Mouse (Mus musculus) central nervous system, embryonic 18 days (tissue): Measurements from ENCODE around the gene Ccdc181. TPM values are rescaled to one million over a fixed set of nuclear protein-coding genes. Genes with fewer than 3 reads are reported as not detected.

Experiments used
- polyA plus RNA-seq: library from polyadenylated mRNA; depleted of rRNA; stranded (reverse); fragments of >200 nt; gene quantifications from 2 replicates; pipeline ENCODE4 v1.2.3, GENCODE M21; 2012; rRNA removed

Gene Ccdc181
- polyA plus RNA-seq = 14.9 and 17.5 TPM in 2 replicates

DNA sequence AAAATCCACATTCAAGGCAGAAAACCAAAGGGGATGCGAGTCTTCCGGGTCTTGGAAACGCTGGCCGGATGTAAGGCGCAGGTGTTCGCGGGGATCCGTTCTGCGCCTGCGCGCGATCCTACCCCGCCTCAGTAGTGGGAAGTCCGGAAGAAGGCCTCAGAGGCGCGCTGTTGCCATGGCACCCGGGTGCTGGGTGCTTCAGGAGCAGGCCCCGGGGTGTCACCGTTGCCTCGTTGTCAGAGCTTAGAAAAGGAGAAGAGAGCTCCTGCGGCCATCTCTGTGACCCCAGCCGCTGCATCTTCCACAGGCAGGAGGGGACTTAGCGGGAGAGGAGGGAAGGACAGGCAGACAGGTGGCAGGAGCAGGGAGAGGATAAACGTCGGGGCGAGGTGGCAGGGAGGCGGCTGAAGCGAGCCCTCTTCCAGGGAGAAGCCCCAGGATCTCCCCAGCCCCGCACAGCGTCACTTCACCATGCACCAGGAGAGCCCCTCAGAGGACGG lies at the start of gene Ccdc181:
Gene Ccdc181 (plus strand): TSS at position 131 of the 500 bp plus-strand sequence.

DNA sequence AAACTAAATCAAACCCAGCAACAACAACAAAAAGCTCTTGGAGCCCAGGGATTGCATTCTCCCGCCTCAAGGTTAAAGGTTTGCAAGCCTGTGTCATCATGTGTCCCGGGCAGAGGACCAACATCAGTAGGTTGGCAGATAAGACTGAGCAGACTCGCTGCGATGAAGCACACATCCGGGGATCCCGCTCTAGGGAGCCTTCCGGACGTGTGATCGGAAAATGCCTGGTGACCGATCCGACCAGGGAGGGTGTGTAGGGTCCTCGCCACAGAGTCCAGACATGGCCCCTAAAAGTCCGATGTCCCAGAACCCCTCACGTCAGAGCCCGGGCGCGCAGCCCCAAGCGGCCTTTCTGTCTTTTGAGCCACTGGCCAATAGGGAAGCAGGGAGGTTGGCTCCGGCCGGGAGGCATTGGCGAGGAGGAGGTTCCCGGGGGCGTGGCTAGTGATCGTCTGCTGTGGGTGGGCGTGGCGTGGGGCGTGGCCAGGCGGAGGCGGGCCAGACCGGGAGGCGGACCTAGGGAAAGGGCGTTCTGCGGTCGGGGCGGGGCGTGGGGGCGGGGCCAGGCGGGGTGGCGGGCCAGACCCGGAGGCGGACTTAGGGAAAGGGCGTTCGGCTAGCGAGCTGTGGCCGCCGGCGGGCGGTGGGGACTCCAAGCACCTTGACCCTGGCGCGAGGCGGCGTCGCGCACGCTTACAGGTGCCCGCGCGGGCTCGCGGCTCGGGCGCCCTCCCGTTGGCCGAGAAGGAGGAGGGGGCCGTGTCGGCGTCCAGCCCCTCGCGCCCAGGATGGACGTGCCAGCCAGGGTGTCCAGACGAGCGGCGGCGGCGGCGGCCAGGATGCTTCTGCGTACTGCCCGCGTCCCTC lies 26.7 kb upstream of the Ccdc181 start, which contains the start of gene Slc19a2:
Gene Slc19a2 (plus strand): TSS at position 582 of the 867 bp plus-strand sequence.

DNA sequence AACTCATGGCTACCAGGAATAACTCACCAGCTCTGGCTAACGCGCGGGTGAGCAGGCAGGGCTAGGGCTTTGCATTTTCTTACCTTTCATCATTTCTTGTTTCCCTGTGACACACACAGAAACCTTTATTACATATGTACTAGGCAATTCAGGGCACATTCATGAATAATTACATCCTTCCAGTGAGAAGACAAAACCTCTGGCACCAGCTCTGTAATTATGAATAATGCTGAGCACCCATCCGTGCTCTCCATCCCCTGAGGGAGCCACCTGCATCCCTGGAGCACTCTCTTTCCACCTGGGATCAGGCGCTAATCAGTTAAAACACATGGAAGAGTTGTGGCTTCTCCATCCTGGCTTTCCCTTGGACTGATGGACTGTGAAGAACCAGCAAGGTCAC lies 28.4 kb downstream of the Ccdc181 start, which contains the start of gene Nme7:
Gene Nme7 (plus strand): TSS at position 301 of the 400 bp plus-strand sequence.

DNA sequence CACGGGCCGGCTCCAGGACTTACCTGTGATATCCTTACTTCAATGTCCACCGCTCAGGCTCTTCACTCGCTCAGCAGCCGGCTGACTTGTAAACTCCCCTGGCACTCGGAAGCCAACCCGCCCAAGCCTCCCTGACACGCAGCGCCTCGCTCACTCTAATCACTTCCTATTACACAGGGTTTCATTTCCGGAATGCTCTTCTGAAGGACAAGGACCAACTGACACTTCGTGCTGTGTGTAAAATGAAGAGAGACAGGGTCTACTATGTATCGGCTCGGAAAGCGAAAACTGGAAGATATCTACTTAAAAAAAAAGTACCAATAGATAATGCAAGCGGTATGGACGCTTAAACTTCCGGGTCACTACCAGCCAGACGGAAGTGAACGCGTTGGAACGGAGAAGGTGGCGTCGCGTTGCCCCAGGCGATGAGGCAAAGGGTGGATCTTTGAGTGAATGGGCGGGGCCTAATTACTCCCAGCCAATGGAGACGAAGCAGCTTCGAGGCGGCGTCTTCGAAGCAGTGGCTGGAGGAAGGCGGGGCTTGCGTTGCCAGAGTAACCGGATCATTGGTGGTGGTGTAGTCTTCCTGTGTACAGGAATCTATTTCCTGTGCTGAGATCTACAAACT lies 31.9 kb downstream of the Ccdc181 start, which contains the start of gene Blzf1:
Gene Blzf1 (minus strand): TSS at position 366 of the 628 bp plus-strand sequence.

Other genes with a start within 250 kb of the Ccdc181 start
- gene Sele, start 227.4 kb upstream of the Ccdc181 start, polyA plus RNA-seq = 0.03 TPM in 2 replicates
- 0.14 and 0.25 TPM in 2 replicates for gene Sell, start 213.6 kb upstream of the Ccdc181 start, polyA plus RNA-seq
- 0.08 and 0.16 TPM in 2 replicates for gene Selp, start 160.3 kb upstream of the Ccdc181 start, polyA plus RNA-seq
- gene F5, start 123.7 kb upstream of the Ccdc181 start, polyA plus RNA-seq = 0.14 and 0.20 TPM in 2 replicates
- 7.9 and 8.0 TPM in 2 replicates for gene Slc19a2, start 26.5 kb upstream of the Ccdc181 start, polyA plus RNA-seq
- gene Nme7, start 28.5 kb downstream of the Ccdc181 start, polyA plus RNA-seq = 19.3 and 19.5 TPM in 2 replicates
- gene Blzf1, start 31.9 kb downstream of the Ccdc181 start, polyA plus RNA-seq = 14.3 and 16.7 TPM in 2 replicates
- gene Atp1b1, start 182.8 kb downstream of the Ccdc181 start, polyA plus RNA-seq = 285 and 301 TPM in 2 replicates